Mouse (Mus musculus): ENCODE results near the gene Cd160.

Gene Cd160

DNA sequence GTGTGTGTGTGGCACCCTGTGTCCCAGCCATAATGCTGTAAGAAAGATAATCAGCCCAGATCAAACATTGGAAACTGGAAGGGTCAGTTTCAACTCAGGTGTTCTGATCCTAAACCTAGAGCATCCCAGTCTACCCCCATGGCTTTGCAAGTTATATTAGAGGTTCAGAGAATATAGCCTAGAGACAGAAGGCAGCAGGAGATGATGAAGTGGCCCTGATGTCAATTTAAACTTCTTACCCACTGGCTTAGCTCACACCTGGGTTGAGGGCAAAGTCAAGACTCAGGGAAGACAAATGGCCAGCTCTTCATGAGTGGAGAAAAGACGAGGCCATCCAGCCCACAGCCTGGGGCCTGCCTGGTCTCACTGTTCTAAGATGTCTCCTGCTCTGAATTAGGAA lies at the start of gene Cd160, which contains the start of gene Pdzk1:
Cd160 (minus strand) TSS at position 368 of the 400 bp plus-strand sequence.
Pdzk1 (plus strand) TSS at position 301 of the 400 bp plus-strand sequence.
- no peak for DNase-seq (ENCODE audit: low read depth, low spot score)
- no peaks in the 10 kb centered on the region; the same call in 1 of the 2 replicates for H3K27me3 ChIP-seq (ENCODE audit: control insufficient read depth, insufficient read depth, low read length, poor library complexity, severe bottlenecking)

DNA sequence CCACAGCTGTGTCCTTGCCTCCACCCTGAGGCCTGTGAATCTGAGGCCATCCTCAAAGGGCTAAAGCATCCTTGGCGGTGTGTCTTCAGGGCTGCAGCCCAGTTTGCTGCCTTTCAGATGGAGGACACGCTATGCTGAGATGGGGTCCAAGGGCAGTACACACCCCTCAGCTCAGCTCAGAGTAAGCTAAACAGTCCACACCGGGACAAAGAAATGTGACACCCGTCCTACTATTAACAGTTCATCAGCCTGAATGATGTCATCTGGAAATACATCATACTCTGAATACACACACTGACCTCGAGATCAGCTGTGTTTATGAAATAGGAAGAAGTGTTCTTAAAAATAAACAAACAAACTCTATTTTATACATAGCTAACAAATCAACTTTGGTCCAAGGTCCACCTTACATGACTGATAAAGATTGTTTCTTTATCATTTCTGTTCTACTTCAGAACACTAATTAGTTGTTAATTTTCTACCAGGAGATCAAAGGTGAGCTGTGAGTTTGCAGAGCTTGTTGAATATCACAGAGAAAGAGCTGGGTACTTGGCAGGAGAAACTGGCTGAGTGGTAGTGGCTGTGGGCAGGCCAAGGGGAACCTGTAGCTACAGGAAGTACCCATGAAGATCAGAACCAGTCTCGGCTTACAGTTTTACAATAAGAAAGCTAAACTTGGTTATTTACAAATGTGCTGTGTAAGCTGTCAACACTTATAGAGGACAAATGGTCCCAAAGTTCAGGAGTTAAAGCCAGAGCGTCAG lies 45.8 kb upstream of the Cd160 start:
- H3K36me3 ChIP-seq (ENCODE audit: control insufficient read depth, insufficient read depth, low read length, poor library complexity, severe bottlenecking): peaks cover 3% of the 10 kb centered on the region
- H3K27me3 ChIP-seq (ENCODE audit: control insufficient read depth, insufficient read depth, low read length, poor library complexity, severe bottlenecking): no peaks in the 10 kb centered on the region
- DNase-seq (ENCODE audit: low read depth, low spot score): no peak

More for the DNA sequence above, at the start of gene Cd160, which contains the start of gene Pdzk1:
- H3K36me3 ChIP-seq (ENCODE audit: control insufficient read depth, insufficient read depth, low read length, poor library complexity, severe bottlenecking): no peaks in the 10 kb centered on the region

DNA sequence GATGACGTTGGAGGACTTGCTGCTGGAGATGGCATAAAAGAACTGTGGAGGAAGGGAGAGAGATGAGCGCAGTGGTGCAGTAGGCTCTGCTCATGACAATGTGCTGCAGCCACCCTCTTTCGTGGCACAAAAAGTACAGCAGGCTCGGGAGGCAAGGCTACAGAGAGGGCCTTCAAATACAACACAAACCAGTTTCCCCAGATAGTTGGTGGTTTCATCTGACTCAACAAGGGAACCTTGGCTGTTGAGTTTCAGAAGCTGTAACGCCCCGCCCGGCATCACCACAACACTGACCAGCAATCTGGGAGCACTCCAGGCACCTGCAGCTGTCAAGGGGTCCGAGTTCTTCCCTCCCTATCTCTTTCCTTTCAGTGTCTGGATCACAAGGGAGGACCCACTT lies 43.4 kb upstream of the Cd160 start:
- no peaks in the 10 kb centered on the region for H3K27me3 ChIP-seq (ENCODE audit: control insufficient read depth, insufficient read depth, low read length, poor library complexity, severe bottlenecking)
- peaks cover 3% of the 10 kb centered on the region for H3K36me3 ChIP-seq (ENCODE audit: control insufficient read depth, insufficient read depth, low read length, poor library complexity, severe bottlenecking)
- no peak for DNase-seq (ENCODE audit: low read depth, low spot score)

DNA sequence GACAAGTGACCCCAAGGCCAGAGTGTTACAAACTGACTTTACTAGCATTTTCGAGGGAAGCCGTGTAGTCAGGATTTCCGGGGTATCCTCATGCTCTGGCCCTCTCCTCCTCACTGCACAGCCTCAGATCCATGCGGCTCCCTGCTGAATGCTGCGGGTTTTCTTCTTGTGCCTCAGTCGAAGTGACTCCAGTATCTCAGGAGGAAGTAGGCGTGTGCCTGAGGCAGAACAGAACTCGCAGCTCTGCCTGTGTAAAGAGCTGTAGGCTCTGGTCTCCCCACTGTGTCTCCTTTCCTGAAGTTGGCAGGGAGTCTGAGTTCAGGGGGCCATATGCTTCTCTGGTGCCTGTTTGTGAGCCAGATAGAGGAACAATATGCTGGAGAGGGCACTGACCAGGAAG lies 41.9 kb upstream of the Cd160 start:
- Histone ChIP-seq H3K27me3 (ENCODE audit: control insufficient read depth, insufficient read depth, low read length, poor library complexity, severe bottlenecking) (no peaks in the 10 kb centered on the region), H3K36me3 (ENCODE audit: control insufficient read depth, insufficient read depth, low read length, poor library complexity, severe bottlenecking) (peaks cover 3% of the 10 kb centered on the region)
- DNase-seq (ENCODE audit: low read depth, low spot score): no peak

DNA sequence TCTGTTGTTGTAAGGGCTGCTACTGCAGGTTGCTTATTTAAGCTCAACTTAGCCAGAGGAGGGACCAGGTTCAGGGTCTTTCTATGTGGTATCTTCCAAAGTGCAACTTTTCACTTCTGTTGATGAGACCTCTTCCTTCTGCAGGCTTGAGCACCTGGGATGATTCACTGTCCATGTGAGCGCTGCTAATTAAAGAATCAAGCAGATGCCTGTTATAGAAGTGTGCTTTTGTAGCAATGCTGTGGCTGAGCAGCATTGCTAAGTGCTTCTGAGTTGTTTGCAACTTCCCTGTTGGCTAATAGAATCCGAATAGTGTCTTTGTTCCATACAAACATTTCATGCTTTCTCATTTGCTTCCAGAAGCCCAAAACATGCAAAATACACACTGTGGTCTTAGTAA lies 41.1 kb upstream of the Cd160 start:
- Histone ChIP-seq H3K36me3 (ENCODE audit: control insufficient read depth, insufficient read depth, low read length, poor library complexity, severe bottlenecking) (peaks cover 2% of the 10 kb centered on the region), H3K27me3 (ENCODE audit: control insufficient read depth, insufficient read depth, low read length, poor library complexity, severe bottlenecking) (no peaks in the 10 kb centered on the region)
- DNase-seq (ENCODE audit: low read depth, low spot score): no peak

DNA sequence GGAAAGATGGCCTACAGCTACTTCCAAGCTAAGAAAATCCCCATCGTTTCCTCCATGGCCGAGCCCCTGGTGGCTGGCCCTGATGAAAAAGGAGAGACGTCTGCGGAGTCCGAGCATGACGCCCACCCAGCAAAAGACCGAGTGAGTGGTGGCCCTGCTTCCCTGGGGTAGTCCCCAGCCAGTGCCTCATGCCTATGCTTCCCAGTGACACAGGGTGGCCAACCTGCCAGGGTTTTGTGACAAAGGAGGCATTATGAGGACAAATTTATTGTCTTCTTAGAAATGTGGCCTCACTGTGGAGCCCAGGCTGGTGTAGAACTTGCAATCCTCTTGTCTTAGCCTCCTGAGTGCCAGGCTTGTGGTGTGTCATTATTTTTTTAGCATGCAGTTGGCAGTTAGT lies 39.9 kb upstream of the Cd160 start:
- Histone ChIP-seq H3K27me3 (ENCODE audit: control insufficient read depth, insufficient read depth, low read length, poor library complexity, severe bottlenecking) (no peaks in the 10 kb centered on the region), H3K36me3 (ENCODE audit: control insufficient read depth, insufficient read depth, low read length, poor library complexity, severe bottlenecking) (no peaks in the 10 kb centered on the region; the same call in none of the 2 replicates)
- no peak for DNase-seq (ENCODE audit: low read depth, low spot score)

DNA sequence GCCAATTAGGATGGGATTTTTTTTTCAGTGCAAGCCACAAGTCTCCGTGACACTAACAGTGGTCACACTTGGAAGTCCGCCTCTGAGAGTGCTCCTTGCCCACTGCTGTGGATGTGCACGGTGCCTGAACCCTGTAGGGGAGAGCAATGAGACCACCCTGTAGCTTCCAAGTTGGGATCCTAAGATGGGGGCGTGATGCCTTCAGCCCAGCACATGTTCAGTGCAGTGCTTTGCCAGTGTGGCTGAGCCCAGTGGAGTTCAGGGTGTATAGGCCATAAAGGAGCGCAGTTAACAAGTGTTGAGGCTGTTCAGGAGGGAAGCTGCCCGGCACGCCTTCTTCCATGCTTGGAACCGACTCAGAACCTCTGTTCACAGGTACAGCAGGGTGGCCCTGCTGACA lies 39.4 kb upstream of the Cd160 start:
- no peak for DNase-seq (ENCODE audit: low read depth, low spot score)
- H3K27me3 ChIP-seq (ENCODE audit: control insufficient read depth, insufficient read depth, low read length, poor library complexity, severe bottlenecking): no peaks in the 10 kb centered on the region

DNA sequence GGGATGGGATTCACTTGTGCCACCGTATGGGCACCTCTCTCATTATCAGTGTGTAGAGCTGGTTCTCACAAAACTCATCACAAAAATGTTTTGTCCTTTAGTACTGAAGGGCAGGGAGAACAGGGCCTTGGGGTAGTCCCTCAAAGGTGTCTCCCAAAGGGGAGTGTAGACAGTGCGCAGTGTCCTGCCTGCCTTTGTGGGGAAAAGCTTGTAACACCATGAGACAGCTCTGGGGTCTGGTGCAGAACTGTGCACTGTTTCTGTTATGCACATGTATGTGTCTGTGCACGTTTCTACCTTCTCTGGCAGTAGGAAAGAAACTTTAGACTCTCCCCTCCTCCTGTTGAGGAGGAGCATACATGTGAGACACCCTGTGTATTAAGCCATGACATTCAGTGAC lies 38.7 kb upstream of the Cd160 start:
- no peaks in the 10 kb centered on the region; the same call in none of the 2 replicates for H3K36me3 ChIP-seq (ENCODE audit: control insufficient read depth, insufficient read depth, low read length, poor library complexity, severe bottlenecking)
- no peak for DNase-seq (ENCODE audit: low read depth, low spot score)
- no peaks in the 10 kb centered on the region for H3K27me3 ChIP-seq (ENCODE audit: control insufficient read depth, insufficient read depth, low read length, poor library complexity, severe bottlenecking)

More for the DNA sequence above, 39.4 kb upstream of the Cd160 start:
- no peaks in the 10 kb centered on the region; the same call in none of the 2 replicates for H3K36me3 ChIP-seq (ENCODE audit: control insufficient read depth, insufficient read depth, low read length, poor library complexity, severe bottlenecking)

DNA sequence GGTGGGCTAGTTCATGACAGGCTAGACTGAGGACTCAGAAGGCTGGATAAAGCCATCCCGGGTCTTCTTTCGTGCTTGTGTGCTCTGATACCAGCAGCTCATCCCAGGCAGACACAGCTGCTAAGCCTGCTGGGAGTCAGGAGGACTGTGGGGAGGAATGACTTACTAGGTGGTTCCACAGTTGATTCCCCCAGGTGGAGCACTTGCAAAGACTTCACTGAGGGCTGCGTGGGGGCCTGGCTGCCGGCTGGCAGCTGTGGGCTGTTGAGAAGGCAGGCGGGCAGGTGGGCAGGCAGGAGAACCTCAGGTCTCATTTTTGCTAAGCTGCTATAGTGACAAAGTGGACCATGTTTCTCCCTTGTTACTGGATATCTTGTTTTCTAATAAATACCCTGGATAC lies 31.3 kb upstream of the Cd160 start:
- Histone ChIP-seq H3K36me3 (ENCODE audit: control insufficient read depth, insufficient read depth, low read length, poor library complexity, severe bottlenecking) (no peaks in the 10 kb centered on the region), H3K27me3 (ENCODE audit: control insufficient read depth, insufficient read depth, low read length, poor library complexity, severe bottlenecking) (no peaks in the 10 kb centered on the region)
- DNase-seq (ENCODE audit: low read depth, low spot score): no peak

DNA sequence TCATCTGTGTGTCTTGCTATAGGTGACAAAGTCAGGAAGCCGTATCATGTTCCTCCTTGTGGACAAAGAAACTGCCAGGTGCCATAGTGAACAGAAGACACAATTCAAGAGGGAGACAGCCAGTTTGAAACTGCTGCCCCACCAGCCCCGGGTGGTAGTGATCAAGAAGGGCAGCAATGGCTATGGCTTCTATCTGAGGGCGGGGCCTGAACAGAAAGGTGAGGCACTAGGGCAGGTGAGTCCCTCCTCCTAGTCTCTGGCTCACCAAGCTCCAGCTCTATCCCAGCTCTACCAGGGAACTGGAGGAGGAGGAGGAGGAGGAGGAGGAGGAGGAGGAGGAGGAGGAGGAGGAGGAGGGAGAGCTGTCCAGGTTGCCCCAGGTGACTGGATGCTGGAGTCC lies 26.7 kb upstream of the Cd160 start:
- H3K36me3 ChIP-seq (ENCODE audit: control insufficient read depth, insufficient read depth, low read length, poor library complexity, severe bottlenecking): no peaks in the 10 kb centered on the region
- H3K27me3 ChIP-seq (ENCODE audit: control insufficient read depth, insufficient read depth, low read length, poor library complexity, severe bottlenecking): no peaks in the 10 kb centered on the region
- DNase-seq (ENCODE audit: low read depth, low spot score): no peak

DNA sequence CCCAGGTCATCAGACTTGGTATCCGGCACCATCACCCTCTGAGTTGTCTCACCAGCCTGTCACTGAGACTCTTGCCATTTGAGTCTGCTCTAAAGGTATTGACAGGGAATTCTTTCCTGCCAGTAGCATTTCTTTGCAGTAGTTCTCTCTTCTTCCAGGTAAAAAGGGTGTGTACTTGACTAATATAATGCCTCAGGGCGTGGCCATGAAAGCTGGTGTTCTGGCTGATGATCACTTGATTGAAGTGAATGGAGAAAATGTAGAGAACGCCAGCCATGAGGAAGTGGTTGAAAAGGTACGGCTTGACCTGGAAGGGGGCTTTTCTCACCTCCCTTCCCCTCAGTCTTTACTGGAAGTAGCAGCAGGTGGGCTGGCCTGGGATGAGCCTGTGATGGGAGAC lies 25.2 kb upstream of the Cd160 start:
- H3K27me3 ChIP-seq (ENCODE audit: control insufficient read depth, insufficient read depth, low read length, poor library complexity, severe bottlenecking): no peaks in the 10 kb centered on the region
- DNase-seq (ENCODE audit: low read depth, low spot score): no peak
- H3K36me3 ChIP-seq (ENCODE audit: control insufficient read depth, insufficient read depth, low read length, poor library complexity, severe bottlenecking): no peaks in the 10 kb centered on the region

DNA sequence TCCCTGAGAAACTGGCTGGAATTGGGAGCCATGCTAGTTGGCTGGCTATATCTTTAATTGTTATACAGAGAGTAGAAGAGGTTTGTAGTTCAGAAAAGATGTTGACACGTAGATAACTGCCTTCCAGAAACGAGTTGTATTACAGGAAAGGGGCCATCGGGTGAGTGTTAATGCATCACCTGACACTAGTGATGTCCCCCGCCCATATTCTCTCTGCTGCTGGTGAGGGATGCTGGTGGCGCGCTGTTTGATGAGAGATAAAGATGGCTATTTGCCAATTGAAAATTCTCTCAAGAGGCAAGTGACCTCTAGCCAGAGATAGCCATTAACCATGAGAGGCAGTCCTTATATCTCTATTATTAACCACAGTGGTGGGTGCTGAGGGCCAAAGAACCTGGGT lies 23.4 kb upstream of the Cd160 start:
- no peak for DNase-seq (ENCODE audit: low read depth, low spot score)
- Histone ChIP-seq H3K36me3 (ENCODE audit: control insufficient read depth, insufficient read depth, low read length, poor library complexity, severe bottlenecking) (no peaks in the 10 kb centered on the region), H3K27me3 (ENCODE audit: control insufficient read depth, insufficient read depth, low read length, poor library complexity, severe bottlenecking) (no peaks in the 10 kb centered on the region)

DNA sequence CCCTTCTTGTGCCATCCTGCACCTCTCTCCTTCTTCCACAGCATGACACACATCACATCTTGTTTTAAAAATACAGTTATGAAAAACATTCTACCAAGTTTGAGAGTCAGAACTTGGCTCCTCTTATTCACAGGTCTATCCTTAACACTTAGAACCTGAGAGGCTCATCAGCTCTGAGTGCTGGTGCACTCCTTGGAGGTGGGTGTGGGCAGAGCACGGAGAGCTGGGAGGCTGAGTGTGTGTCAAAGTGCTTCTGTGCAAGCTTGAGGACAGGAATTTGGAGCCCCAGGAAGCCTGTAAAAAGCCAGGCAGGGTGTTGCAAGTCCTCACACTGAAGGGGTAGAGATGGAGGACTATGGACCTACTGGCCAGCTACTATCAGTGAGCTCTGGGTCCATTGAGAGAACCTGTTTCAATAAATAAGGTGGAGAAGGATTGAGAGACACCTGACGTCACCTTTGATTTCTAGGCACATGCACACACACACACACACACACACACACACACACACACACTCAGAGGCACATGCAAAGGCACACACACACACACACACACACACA lies 20.1 kb upstream of the Cd160 start:
- Histone ChIP-seq H3K36me3 (ENCODE audit: control insufficient read depth, insufficient read depth, low read length, poor library complexity, severe bottlenecking) (no peaks in the 10 kb centered on the region), H3K27me3 (ENCODE audit: control insufficient read depth, insufficient read depth, low read length, poor library complexity, severe bottlenecking) (no peaks in the 10 kb centered on the region)
- no peak for DNase-seq (ENCODE audit: low read depth, low spot score)

DNA sequence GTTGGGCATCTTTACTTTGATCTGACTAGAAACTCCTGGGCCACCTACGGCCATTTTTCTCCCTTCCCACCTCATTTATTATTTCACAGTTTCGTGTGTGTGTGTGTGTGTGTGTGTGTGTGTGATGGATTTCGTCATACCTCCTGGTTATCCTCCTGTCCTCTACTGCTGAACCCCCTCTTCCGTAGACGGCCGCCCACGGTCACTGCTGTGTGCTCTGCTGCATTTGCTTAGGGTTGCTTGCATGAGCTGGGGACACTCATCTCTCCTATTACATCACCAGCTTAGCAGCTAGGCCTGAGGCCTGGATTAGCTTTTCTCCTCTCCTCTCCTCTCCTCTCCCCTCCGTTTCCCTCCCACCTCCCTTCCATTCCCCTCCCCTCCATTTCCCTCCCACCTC lies 19.3 kb upstream of the Cd160 start:
- Histone ChIP-seq H3K27me3 (ENCODE audit: control insufficient read depth, insufficient read depth, low read length, poor library complexity, severe bottlenecking) (no peaks in the 10 kb centered on the region), H3K36me3 (ENCODE audit: control insufficient read depth, insufficient read depth, low read length, poor library complexity, severe bottlenecking) (no peaks in the 10 kb centered on the region)
- no peak for DNase-seq (ENCODE audit: low read depth, low spot score)

DNA sequence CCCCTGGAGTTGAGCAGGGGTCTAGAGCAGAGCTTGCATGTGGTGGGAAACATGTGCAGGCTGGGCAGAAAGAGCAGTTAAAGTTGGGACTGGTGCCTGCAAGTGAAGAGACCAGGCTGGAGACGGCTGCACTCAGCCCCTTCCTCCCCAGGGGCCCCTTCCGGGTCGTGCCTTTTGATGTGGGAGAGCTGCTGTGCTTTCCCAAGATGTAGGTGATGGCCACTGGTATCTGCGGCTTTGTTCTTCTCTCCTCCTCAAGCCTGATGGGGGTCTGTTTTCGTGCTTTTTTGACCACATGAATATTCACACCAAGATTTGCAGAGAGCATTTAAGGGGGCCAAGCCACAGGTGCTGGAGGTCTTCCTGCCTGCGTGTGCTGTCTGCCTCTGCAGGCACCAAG lies 18.5 kb upstream of the Cd160 start:
- DNase-seq (ENCODE audit: low read depth, low spot score): no peak
- no peaks in the 10 kb centered on the region for H3K36me3 ChIP-seq (ENCODE audit: control insufficient read depth, insufficient read depth, low read length, poor library complexity, severe bottlenecking)
- no peaks in the 10 kb centered on the region for H3K27me3 ChIP-seq (ENCODE audit: control insufficient read depth, insufficient read depth, low read length, poor library complexity, severe bottlenecking)
